Mouse (Mus musculus) v-Abl transformed pro-B cells (cell line): Measurements from ENCODE around the gene Tcn2.

ENCODE experiments used
- in situ Hi-C, 2 experiments: fragments of 400-800 bp; cut with MboI; formaldehyde crosslinking; loops; one replicate each; pipeline ENCODE4 v1.15.1; 2025; ENCODE audit not compliant: unreplicated experiment in 2 of 2

Tcn2 gene

DNA sequence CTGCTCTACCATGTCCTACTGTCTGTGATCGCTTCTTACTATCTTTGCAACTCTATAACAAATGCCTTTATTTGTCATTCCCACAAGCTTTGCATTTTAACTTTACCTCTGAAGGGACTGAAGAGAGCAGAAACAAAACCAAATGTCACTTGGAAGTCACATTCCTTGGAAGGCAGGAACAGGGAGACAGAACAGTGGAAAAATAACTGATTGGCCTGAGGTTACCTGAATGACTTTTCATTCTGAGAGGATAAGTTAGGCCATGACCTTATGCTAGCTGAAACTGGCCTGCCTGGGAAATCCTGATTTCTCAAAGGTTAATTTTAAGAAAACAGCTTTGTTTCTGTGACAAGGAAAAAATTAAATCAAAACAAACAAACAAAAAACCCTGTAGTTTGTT, 36.0 kb downstream of the Tcn2 start:
- in situ Hi-C loops, result no loop called here

DNA sequence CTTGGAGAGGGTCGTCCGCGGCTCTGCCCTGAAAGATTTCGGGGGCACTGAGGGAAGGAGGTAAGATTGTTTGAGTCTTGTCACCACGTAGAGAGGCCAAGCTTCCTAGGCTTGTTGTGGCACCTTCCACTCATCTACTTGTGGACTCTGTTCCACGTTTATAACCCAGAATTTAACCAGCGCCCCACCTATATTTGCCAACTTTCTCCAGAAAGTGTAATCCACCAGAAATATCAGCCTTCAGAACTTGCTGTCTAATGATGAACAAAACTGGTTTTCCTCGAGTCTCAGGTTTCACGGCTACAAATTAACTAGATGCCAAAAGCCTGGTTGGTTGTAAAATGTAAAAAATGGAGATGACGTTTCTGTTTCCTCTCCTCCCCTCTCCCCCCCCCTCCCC, 36.5 kb downstream of the Tcn2 start:
- in situ Hi-C loops, result no loop called here

DNA sequence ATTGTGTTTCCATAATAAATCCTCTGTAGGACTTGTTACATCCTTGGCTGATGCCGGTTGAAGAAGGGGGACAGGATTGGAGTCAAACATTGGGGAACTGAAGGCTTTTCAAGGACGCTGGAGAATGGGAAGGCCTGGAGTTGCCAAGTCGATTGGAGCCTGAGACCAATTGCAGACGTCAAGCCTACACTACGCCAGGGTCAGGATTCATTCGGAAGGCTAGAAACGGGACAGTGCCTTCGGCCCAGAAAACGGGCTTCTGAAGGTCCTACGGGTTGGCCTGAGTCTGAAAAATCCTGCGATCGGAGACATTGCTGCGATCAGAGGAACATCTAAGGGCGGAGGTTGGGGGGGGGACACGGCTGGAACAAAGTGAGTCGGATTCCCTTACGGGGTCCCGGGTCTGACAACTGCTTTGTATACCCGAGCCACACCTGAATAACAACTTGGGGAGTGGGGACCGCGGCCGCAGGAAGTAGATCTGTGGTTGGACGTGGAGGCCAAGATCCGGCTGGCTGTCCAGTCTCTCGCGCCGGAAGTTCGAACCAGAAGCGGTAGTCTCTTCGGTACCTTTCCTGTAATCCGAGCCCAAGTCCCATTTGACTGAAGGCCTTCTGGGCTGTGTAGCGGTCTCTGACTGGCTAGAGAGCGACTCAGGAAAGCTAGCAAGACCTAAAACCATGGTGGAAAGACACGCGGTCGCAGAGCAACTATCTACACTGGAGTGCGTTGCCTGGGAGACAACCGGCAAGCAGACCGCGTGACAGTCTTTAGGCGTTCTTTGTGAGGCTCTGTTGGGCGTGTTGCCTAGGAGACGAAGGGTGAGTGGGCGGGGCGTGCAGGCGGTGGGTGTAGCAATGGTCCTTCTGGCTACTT, 37.3 kb downstream of the Tcn2 start, which contains the start of the genes 4921536K21Rik and Dusp18:
TSS of gene 4921536K21Rik (minus strand) at position 693 of the 876 bp plus-strand sequence.
TSS of gene Dusp18 (plus strand) at position 835 of the 876 bp plus-strand sequence.
- in situ Hi-C loops, result no loop called here

DNA sequence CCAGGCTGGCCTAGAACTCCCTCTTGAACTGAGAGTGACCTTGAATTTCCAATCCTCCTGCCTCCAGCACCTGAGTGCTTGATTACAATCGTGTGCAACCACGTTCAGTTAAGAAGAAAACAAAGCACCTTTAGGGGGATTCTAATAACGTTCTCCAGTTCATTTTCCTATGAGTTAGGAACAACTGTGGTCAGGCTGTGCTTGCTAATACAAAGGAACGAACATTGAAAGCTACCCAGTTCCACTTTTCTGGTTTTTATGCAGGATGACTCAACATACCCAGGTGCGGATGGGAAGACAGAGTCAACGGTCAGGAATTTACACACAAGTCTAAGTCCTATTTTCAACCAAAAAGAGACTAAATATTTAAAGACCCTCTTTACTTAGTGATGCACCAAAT, 38.0 kb downstream of the Tcn2 start:
- in situ Hi-C loops, result no loop called here

DNA sequence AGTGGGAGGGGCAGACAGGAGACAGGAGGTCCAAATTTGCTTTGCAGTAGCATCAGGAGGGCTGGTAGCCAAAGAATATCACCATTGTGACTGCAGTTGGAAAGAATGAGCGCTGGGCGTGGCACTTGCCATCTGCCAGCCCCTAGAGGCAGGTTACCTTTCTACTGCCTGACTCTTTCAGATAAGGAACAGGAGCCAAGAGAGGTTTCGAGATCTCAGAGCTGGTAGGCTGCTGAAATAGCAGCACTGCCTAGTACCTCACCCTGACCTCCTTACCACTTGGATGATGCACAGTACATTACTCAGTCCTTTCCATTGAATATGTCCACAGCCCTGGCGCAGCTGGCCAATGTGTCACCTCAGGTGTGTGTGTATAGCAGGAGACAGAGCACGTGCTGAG, 44.6 kb downstream of the Tcn2 start:
- in situ Hi-C loops, result no loop called here

DNA sequence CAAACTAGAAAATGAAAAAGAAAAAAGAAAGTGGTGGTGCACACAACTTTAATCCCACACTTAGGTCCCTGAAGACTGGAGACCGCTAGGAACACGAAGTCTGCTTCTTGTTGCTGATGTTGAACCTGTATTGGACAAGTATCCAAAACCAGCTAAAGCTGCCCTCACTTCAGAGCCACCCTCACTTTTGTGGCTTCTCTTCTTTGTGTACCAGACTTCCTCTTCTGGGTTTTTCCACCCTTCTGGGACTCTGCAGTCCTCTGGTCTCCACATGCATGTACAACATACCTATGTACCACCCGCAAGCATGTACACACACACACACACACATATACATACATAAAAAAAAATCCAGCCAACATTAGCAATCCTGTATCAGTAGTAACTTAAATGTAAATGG, 48.2 kb downstream of the Tcn2 start:
- in situ Hi-C loops, result no loop called here

DNA sequence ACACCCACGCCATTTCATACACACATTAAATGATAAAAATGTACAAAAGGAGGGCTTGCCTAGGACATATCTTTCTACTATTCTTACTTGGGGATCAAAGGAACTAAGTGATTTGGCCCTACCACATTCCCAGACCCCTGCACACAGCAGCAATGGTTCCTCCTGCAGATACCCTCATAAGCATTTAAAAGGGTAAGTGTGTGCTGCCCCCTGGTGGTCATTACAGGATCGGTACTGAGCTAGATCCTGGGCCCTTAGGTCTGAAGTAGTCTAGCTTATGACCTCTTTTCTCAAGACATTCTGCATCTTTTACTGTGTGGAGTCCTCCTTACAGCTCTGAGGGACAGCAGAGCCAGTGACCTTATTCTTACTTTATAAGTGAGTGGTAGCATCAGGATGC, 52.1 kb downstream of the Tcn2 start:
- in situ Hi-C loops, result loop anchor here in 1 of 2 experiments (5.0 kb wide), 1 partner anchor 408 kb away; no protein-coding TSS in a partner anchor

DNA sequence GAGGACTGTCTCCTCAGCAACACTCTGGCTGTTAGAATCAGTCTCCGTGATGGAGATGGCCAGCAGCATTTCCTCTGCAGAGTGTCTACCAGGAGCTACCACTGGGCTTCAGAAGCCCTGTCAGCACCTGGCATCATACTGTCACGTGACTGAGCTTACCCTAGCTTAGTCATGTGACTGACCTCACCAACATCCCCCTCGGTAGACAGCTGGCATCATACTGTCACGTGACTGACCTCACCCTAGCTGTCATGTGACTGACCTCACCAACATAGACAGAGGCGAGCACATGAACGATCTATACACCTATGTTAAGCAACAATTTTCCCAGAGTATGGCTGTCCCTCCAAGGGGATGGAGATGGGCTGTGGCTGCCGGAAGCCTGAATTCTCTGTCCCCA, 53.3 kb downstream of the Tcn2 start:
- in situ Hi-C loops, result loop anchor here in 1 of 2 experiments (5.0 kb wide), 1 partner anchor 406 kb away; no protein-coding TSS in a partner anchor

DNA sequence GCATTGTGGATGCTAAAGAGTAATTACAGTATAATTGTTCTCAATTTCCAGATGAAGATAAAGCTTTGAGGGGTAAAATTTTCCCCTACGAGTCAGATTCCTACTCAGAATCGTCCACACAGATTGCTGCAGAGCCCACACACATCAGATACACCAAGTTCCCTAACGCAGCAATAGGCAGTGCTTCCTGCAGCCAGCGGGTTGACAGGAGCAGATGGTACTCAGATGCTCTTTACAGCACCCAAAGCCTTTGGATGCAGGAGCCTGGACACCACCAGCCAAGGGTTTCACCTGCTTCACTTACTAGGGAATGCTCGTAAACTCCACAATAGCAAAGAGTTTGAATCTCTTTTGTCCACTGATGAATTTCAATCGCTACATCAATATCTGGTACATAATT, 55.5 kb downstream of the Tcn2 start:
- in situ Hi-C loops, result loop anchor here in 1 of 2 experiments (5.0 kb wide), 1 partner anchor 404 kb away; no protein-coding TSS in a partner anchor
